Mouse (Mus musculus) forebrain, embryonic 14.5 days (tissue): ENCODE measurements at regions not wholly inside any gene's neighbourhood (a gene's known extent, or its start where the extent isn't known, plus 50 kb on each side); places are given as distances from the start of the nearest gene placed in this dataset.

Experiments used
- ATAC-seq: fragments of 200-750 bp; cut with Nextera tagmentation; 2 replicates; pipeline ENCODE4 v1.8.0; 2017; ENCODE audit warnings: mild to moderate bottlenecking, moderate library complexity
- DNase-seq: peaks from one replicate; pipeline ENCODE4 v3.0.0-alpha.2; 2015; ENCODE audit warnings: low spot score
- H3K27ac ChIP-seq: fragments of 300-500 bp; sonication (generic); 2 replicates; pipeline ENCODE4 v1.5.1; 2014; ENCODE audit warnings: low read depth, mild to moderate bottlenecking, control low read depth, low read length, moderate library complexity
- H3K27me3 ChIP-seq: fragments of 300-500 bp; sonication (generic); replicated peaks from 2 replicates; pipeline ENCODE4 v1.6.1; 2014; ENCODE audit warnings: low read length, control low read depth, mixed read lengths; ENCODE audit not compliant: control insufficient read depth, insufficient read depth
- H3K36me3 ChIP-seq: fragments of 300-500 bp; sonication (generic); 2 replicates; pipeline ENCODE4 v1.6.1; 2014; ENCODE audit warnings: low read length, control low read depth; ENCODE audit not compliant: control insufficient read depth, insufficient read depth
- H3K4me1 ChIP-seq: fragments of 300-500 bp; sonication (generic); 2 replicates; pipeline ENCODE4 v1.6.1; 2014; ENCODE audit warnings: antibody characterized with exemption, low read length, control low read depth; ENCODE audit not compliant: control insufficient read depth, insufficient read depth
- H3K4me2 ChIP-seq: fragments of 300-500 bp; sonication (generic); 2 replicates; pipeline ENCODE4 v1.6.1; 2014; ENCODE audit warnings: mild to moderate bottlenecking, control low read depth, low read length
- H3K4me3 ChIP-seq: fragments of 300-500 bp; sonication (generic); 2 replicates; pipeline ENCODE4 v1.5.1; 2014; ENCODE audit warnings: low read depth, low read length, control low read depth
- H3K9ac ChIP-seq: fragments of 300-500 bp; sonication (generic); 2 replicates; pipeline ENCODE4 v1.6.1; 2014; ENCODE audit warnings: mild to moderate bottlenecking, low read length, control low read depth, moderate library complexity
- H3K9me3 ChIP-seq: fragments of 300-500 bp; sonication (generic); replicated peaks from 2 replicates; pipeline ENCODE4 v1.6.1; 2016; ENCODE audit warnings: low read length, control low read depth, mixed read lengths; ENCODE audit not compliant: control insufficient read depth
- WGBS: fragments of 180-500 bp; shearing (Covaris S2); extraction: QIAGEN DNeasy Blood & Tissue Kit; methylation state at CpG from one replicate; pipeline ENCODE4 v1.1.7; 2014; 5-methylcytosine and 5-hydroxymethylcytosine counted together

- 12% methylated on average over 3 of the region's 3 CpGs for WGBS
- Histone ChIP-seq H3K36me3 (no peaks in the 10 kb centered on the region), H3K9me3 (no peaks in the 10 kb centered on the region), H3K4me2 (no peak overlapping the region), H3K9ac (no peak overlapping the region), H3K27ac (peak overlapping the region; percentile 70), H3K4me1 (peaks cover 18% of the 10 kb centered on the region), H3K27me3 (no peaks in the 10 kb centered on the region), H3K4me3 (no peak overlapping the region)
- ATAC-seq, result peak; percentile 90
- peak; percentile 90 for DNase-seq
Measured at GRCm38 (mm10) chr1:193671816-193672254, 301.7 kb upstream of the Camk1g start.

DNA sequence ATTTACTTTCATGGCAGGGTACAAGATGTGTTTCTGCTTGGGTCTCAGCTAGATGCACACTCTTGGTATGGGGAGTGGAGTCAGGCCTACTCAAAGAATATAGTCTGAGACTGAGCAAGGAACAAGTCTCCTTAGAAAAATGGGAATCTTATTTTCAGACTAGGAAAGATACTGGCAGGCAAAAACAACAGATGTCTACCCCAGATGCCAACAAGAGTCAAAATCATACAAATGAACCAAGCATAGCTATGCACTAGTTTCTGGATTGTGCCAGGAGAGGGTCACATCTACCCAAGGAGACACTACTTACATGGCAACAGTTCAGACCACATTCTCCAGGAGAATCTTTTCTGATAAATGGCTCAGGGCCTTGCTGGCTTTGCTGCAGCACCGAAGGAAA is 300.9 kb upstream of the Camk1g start:
- peaks cover 18% of the 10 kb centered on the region for H3K4me1 ChIP-seq
- 83% methylated on average over 1 of the region's 1 CpGs for WGBS
- H3K27me3 ChIP-seq, result no peaks in the 10 kb centered on the region
- no peak for ATAC-seq
- no peaks in the 10 kb centered on the region for H3K9me3 ChIP-seq
- no peak overlapping the region for H3K4me2 ChIP-seq
- peak; percentile 56 for DNase-seq
- no peaks in the 10 kb centered on the region for H3K36me3 ChIP-seq
- H3K27ac ChIP-seq, result peak overlapping the region; percentile 70
- no peak overlapping the region for H3K4me3 ChIP-seq
- H3K9ac ChIP-seq, result no peak overlapping the region

- H3K27me3 ChIP-seq, result no peaks in the 10 kb centered on the region
- H3K9me3 ChIP-seq, result no peaks in the 10 kb centered on the region
- H3K9ac ChIP-seq, result no peak overlapping the region
- no peak overlapping the region for H3K27ac ChIP-seq
- H3K4me2 ChIP-seq, result no peak overlapping the region
- DNase-seq (no peak), ATAC-seq (no peak)
- H3K36me3 ChIP-seq, result no peaks in the 10 kb centered on the region
- H3K4me1 ChIP-seq, result peaks cover 20% of the 10 kb centered on the region
- no peak overlapping the region for H3K4me3 ChIP-seq
Measured at GRCm38 (mm10) chr1:193670008-193670407, 299.9 kb upstream of the Camk1g start.

- H3K27ac ChIP-seq, result no peak overlapping the region
- ATAC-seq (no peak), DNase-seq (no peak)
- no peaks in the 10 kb centered on the region for H3K36me3 ChIP-seq
- H3K9ac ChIP-seq, result no peak overlapping the region
- H3K4me1 ChIP-seq, result peaks cover 20% of the 10 kb centered on the region
- no peak overlapping the region for H3K4me3 ChIP-seq
- H3K4me2 ChIP-seq, result no peak overlapping the region
- no peaks in the 10 kb centered on the region for H3K27me3 ChIP-seq
- no peaks in the 10 kb centered on the region for H3K9me3 ChIP-seq
Measured at GRCm38 (mm10) chr1:193668841-193669240, 298.7 kb upstream of the Camk1g start.

- Histone ChIP-seq H3K9me3 (no peaks in the 10 kb centered on the region), H3K27ac (no peak overlapping the region), H3K9ac (no peak overlapping the region), H3K4me3 (no peak overlapping the region), H3K4me1 (peaks cover 7% of the 10 kb centered on the region), H3K4me2 (no peak overlapping the region), H3K36me3 (no peaks in the 10 kb centered on the region), H3K27me3 (no peaks in the 10 kb centered on the region)
- no peak; the same call in 1 of the 2 replicates for ATAC-seq
- no peak for DNase-seq
- WGBS, result 54% methylated on average over 5 of the region's 5 CpGs
Measured at GRCm38 (mm10) chr1:193665854-193666253, 295.8 kb upstream of the Camk1g start.

DNA sequence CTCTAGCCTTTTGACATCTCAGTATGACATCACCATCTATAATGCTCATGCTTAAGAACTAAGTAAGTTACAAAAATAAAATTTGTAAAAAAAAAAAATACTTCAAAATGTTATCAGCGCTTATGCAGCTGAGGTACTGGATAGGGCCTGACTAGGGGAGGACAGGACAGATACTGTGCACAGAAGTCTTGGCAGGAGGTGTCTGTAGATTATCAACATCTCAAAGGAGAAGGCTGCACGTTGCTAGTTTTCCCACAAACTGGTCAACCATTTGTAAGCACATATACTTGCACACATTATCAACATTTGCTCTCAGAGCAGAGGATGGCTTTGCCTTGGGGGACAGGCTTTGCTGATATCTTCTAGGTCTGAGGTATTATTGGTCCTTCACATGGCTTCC is 294.5 kb upstream of the Camk1g start:
- Histone ChIP-seq H3K4me3 (no peak overlapping the region), H3K36me3 (no peaks in the 10 kb centered on the region), H3K27ac (no peak overlapping the region), H3K9me3 (no peaks in the 10 kb centered on the region), H3K9ac (no peak overlapping the region), H3K4me1 (peaks cover 7% of the 10 kb centered on the region), H3K4me2 (no peak overlapping the region), H3K27me3 (no peaks in the 10 kb centered on the region)
- ATAC-seq, result no peak
- 95% methylated on average over 2 of the region's 2 CpGs for WGBS
- no peak for DNase-seq

GRCm38 (mm10) chr1:193663587-193663986 is 293.5 kb upstream of the Camk1g start:
- H3K4me1 ChIP-seq, result peaks cover 7% of the 10 kb centered on the region
- 92% methylated on average over 3 of the region's 3 CpGs for WGBS
- no peak overlapping the region for H3K4me2 ChIP-seq
- no peaks in the 10 kb centered on the region for H3K9me3 ChIP-seq
- no peak overlapping the region for H3K27ac ChIP-seq
- no peaks in the 10 kb centered on the region for H3K27me3 ChIP-seq
- ATAC-seq (no peak), DNase-seq (no peak)
- no peak overlapping the region for H3K9ac ChIP-seq
- H3K36me3 ChIP-seq, result no peaks in the 10 kb centered on the region
- no peak overlapping the region for H3K4me3 ChIP-seq

- no peak overlapping the region for H3K27ac ChIP-seq
- no peaks in the 10 kb centered on the region for H3K36me3 ChIP-seq
- no peak overlapping the region for H3K4me3 ChIP-seq
- H3K9me3 ChIP-seq, result no peaks in the 10 kb centered on the region
- WGBS, result 23% methylated on average over 3 of the region's 3 CpGs
- no peaks in the 10 kb centered on the region for H3K27me3 ChIP-seq
- DNase-seq, result no peak
- peaks cover 7% of the 10 kb centered on the region for H3K4me1 ChIP-seq
- ATAC-seq, result peak; percentile 56; the same call in 1 of the 2 replicates
- H3K9ac ChIP-seq, result no peak overlapping the region
- H3K4me2 ChIP-seq, result no peak overlapping the region
Measured at GRCm38 (mm10) chr1:193662166-193662890, 292.2 kb upstream of the Camk1g start.

GRCm38 (mm10) chr1:193661377-193661776 is 291.3 kb upstream of the Camk1g start:
- 85% methylated on average over 4 of the region's 4 CpGs for WGBS
- H3K27me3 ChIP-seq, result no peaks in the 10 kb centered on the region
- peaks cover 7% of the 10 kb centered on the region for H3K4me1 ChIP-seq
- no peak overlapping the region for H3K9ac ChIP-seq
- no peaks in the 10 kb centered on the region for H3K36me3 ChIP-seq
- no peak overlapping the region for H3K4me3 ChIP-seq
- H3K27ac ChIP-seq, result no peak overlapping the region
- no peak overlapping the region for H3K4me2 ChIP-seq
- DNase-seq (no peak), ATAC-seq (no peak)
- H3K9me3 ChIP-seq, result no peaks in the 10 kb centered on the region
